Mouse (Mus musculus): Measurements from ENCODE around the gene Upp1.

- TF ChIP-seq CTCF (IDR thresholded peaks at IDR 0.05; ENCODE audit: borderline replicate concordance, extremely low read depth, insufficient read depth, insufficient read length): no peak
- no peak for TF ChIP-seq POLR2A (IDR thresholded peaks at IDR 0.05; ENCODE audit: borderline replicate concordance, extremely low read depth, insufficient read depth, insufficient read length, poor library complexity, severe bottlenecking)
These were observed 987 bp upstream of the Upp1 start for GRCm38 (mm10) chr11:9116916-9117315.
